Comparison of ENCODE assay signal across 16 mouse cellular contexts in genomic region chr8:119245181-119245580, GRCm38 (mm10).
"Had no signal": no experiment of that assay in that cellular context is flagged by ENCODE, and none has a peak within 500 bp of the region (broad histone marks: within the 10 kb centered on the region; RNA-seq: fewer than 3 reads in every experiment).

No protein-coding gene starts in this region.

- H3K9ac ChIP-seq: liver, embryonic 13.5 days had no signal

- H3K27me3 ChIP-seq: liver, embryonic 13.5 days; megakaryocyte, embryonic 14.5 days had no signal

- H3K4me1 ChIP-seq: liver, embryonic 13.5 days; megakaryocyte, embryonic 14.5 days had no signal

- H3K27ac ChIP-seq: left cerebral cortex, adult 2 months; liver, embryonic 13.5 days had no signal

- H3K4me2 ChIP-seq: liver, embryonic 13.5 days; midbrain, embryonic 11.5 days had no signal

- DNase-seq: kidney, adult 18-20 months; kidney, adult 9 months; kidney, postnatal 14 days; kidney, postnatal 4 days; layer of hippocampus, adult 9-11 months; layer of hippocampus, postnatal 36 days; liver, embryonic 13.5 days; lung, adult 2 months; lung, postnatal 36 days; thymus, postnatal 25 days had no signal

- H3K4me3 ChIP-seq: left cerebral cortex, adult 2 months; liver, embryonic 13.5 days; megakaryocyte, embryonic 14.5 days had no signal

- H3K36me3 ChIP-seq: liver, embryonic 13.5 days had no signal

- ATAC-seq: intestine, embryonic 16.5 days; lung, postnatal 0 days; midbrain, embryonic 16.5 days had no signal
